Mouse (Mus musculus): Measurements from ENCODE around the gene Tmem128.

Tmem128 gene

GRCm38 (mm10) chr5:38277936-38278600 lies 18.1 kb downstream of the Tmem128 start:
- in situ Hi-C loops (cut with MseI, MboI) = no loop called here

- in situ Hi-C loops (cut with MseI, MboI) = no loop called here
Measured at GRCm38 (mm10) chr5:38280075-38280474, 20.1 kb downstream of the Tmem128 start.

- in situ Hi-C loops (cut with MseI, MboI) = no loop called here
Measured at GRCm38 (mm10) chr5:38285724-38286123, 25.7 kb downstream of the Tmem128 start.

- in situ Hi-C loops (cut with MseI, MboI) = no loop called here
Measured at GRCm38 (mm10) chr5:38288476-38288875, 28.5 kb downstream of the Tmem128 start.

- in situ Hi-C loops (cut with MseI, MboI) = no loop called here
Measured at GRCm38 (mm10) chr5:38301761-38302411, 41.9 kb downstream of the Tmem128 start.

GRCm38 (mm10) chr5:38302651-38303050 lies 42.7 kb downstream of the Tmem128 start:
- in situ Hi-C loops (cut with MseI, MboI) = no loop called here

- in situ Hi-C loops (cut with MseI, MboI) = no loop called here
Measured at GRCm38 (mm10) chr5:38305241-38305640, 45.3 kb downstream of the Tmem128 start.

- in situ Hi-C loops (cut with MseI, MboI) = no loop called here
Measured at GRCm38 (mm10) chr5:38307255-38308101, 47.5 kb downstream of the Tmem128 start.

- in situ Hi-C loops (cut with MseI, MboI) = no loop called here
Measured at GRCm38 (mm10) chr5:38308873-38309272, 48.9 kb downstream of the Tmem128 start.

- in situ Hi-C loops (cut with MseI, MboI) = loop anchor here (5.0 to 10.0 kb wide), 2 partner anchors 155 to 158 kb away; no protein-coding TSS in a partner anchor
Measured at GRCm38 (mm10) chr5:38309795-38310194, 49.8 kb downstream of the Tmem128 start.

All from mouse trophoblast stem cell (cell line).